ENCODE assay signal across 19 mouse cellular contexts in genomic region chr15:83221721-83222120, GRCm38 (mm10). TPM values are rescaled to one million over a fixed set of nuclear protein-coding genes. Genes with fewer than 3 reads are reported as not detected.
DNase-seq lines count a peak whose midpoint lies in the region; ATAC-seq and TF ChIP-seq lines count a peak whose summit lies in the region.
"Had no signal": no experiment of that assay in that cellular context is flagged by ENCODE, and none has a peak within 500 bp of the region (broad histone marks: within the 10 kb centered on the region; RNA-seq: fewer than 3 reads in every experiment).

No protein-coding gene starts in this region.

- peaks cover 2% of the 10 kb centered on the region; the same call in 1 of the 2 replicates for H3K36me3 ChIP-seq in heart, adult 2 months (ENCODE audit: control insufficient read depth, insufficient read depth, low read length)
- H3K36me3 ChIP-seq in heart, embryonic 11.5 days (ENCODE audit: control insufficient read depth, insufficient read depth, low read length): no peaks in the 10 kb centered on the region
- H3K36me3 ChIP-seq in stomach, embryonic 15.5 days: no peaks in the 10 kb centered on the region
- H3K36me3 ChIP-seq in thymus, adult 2 months (ENCODE audit: control insufficient read depth, insufficient read depth, low read length): no peaks in the 10 kb centered on the region
- H3K36me3 ChIP-seq: G1E; liver, embryonic 13.5 days; midbrain, embryonic 15.5 days had no signal

- WGBS in heart, adult 2 months: 69% methylated on average over 4 of the region's 4 CpGs
- 78% methylated on average over 4 of the region's 4 CpGs for WGBS in heart, embryonic 11.5 days (ENCODE audit: insufficient replicate concordance)
- WGBS in lung, adult 2 months: 77% methylated on average over 4 of the region's 4 CpGs
- 68% methylated on average over 4 of the region's 4 CpGs for WGBS in stomach, embryonic 15.5 days
- WGBS in thymus, adult 2 months: 54% methylated on average over 4 of the region's 4 CpGs

- no peak for ATAC-seq in heart, embryonic 11.5 days (replicated peaks; ENCODE audit: insufficient number of reproducible peaks, low FRiP score, low TSS enrichment)
- no peak for ATAC-seq in stomach, embryonic 15.5 days (ENCODE audit: insufficient read depth, low FRiP score, low read depth)
- ATAC-seq: forebrain, embryonic 16.5 days; midbrain, embryonic 15.5 days had no signal

- no peak for TF ChIP-seq EP300 in heart, adult 2 months (IDR thresholded peaks at IDR 0.05; ENCODE audit: insufficient read depth, low read depth, low read length)

- DNase-seq in heart, adult 2 months: peak in 1 of 2 experiments; percentile 21
- peak; percentile 26 for DNase-seq in lung, postnatal 36 days
- DNase-seq in lung, adult 2 months: no peak
- DNase-seq in thymus, adult 2 months: no peak
- DNase-seq: adrenal gland, adult 8-10 months; cerebellum, postnatal 10 days; kidney, postnatal 14 days; layer of hippocampus, postnatal 36 days; liver, embryonic 13.5 days; right cerebral cortex, postnatal 14 days; thymus, postnatal 14 days had no signal

- TF ChIP-seq CTCF in heart, adult 2 months (IDR thresholded peaks at IDR 0.05): no peak
- TF ChIP-seq CTCF in lung, adult 2 months (IDR thresholded peaks at IDR 0.05; ENCODE audit: insufficient read depth, low read length): no peak
- TF ChIP-seq CTCF in thymus, adult 2 months (IDR thresholded peaks at IDR 0.05; ENCODE audit: borderline replicate concordance, control insufficient read depth, extremely low read depth, insufficient read depth, low read length, poor library complexity): no peak

- no peak overlapping the region for H3K9ac ChIP-seq in heart, adult 2 months (ENCODE audit: low read depth, low read length)
- no peak overlapping the region for H3K9ac ChIP-seq in heart, embryonic 11.5 days (ENCODE audit: low read depth, low read length)
- H3K9ac ChIP-seq in stomach, embryonic 15.5 days: no peak overlapping the region
- H3K9ac ChIP-seq: liver, embryonic 13.5 days; midbrain, embryonic 15.5 days had no signal

- intact Hi-C loops in heart, adult 2 months (cut with DNase I): no loop called here

- no peaks in the 10 kb centered on the region for H3K9me3 ChIP-seq in heart, embryonic 11.5 days (replicated peaks; ENCODE audit: control insufficient read depth, low read length)
- no peaks in the 10 kb centered on the region for H3K9me3 ChIP-seq in stomach, embryonic 15.5 days
- H3K9me3 ChIP-seq: G1E; liver, embryonic 13.5 days; midbrain, embryonic 15.5 days had no signal

- H3K4me1 ChIP-seq in heart, adult 2 months (ENCODE audit: control insufficient read depth, insufficient read depth, low read length): peaks cover 22% of the 10 kb centered on the region
- H3K4me1 ChIP-seq in heart, embryonic 11.5 days (ENCODE audit: control insufficient read depth, insufficient read depth, low read length): peaks cover 14% of the 10 kb centered on the region
- H3K4me1 ChIP-seq in lung, adult 2 months (ENCODE audit: control insufficient read depth, insufficient read depth, low read length): peaks cover 21% of the 10 kb centered on the region
- peaks cover 20% of the 10 kb centered on the region for H3K4me1 ChIP-seq in brown adipose tissue, adult 24 weeks (ENCODE audit: control insufficient read depth, insufficient read depth, insufficient read length, low read length)
- peaks cover 30% of the 10 kb centered on the region for H3K4me1 ChIP-seq in stomach, embryonic 15.5 days
- no peaks in the 10 kb centered on the region for H3K4me1 ChIP-seq in thymus, adult 2 months (replicated peaks; ENCODE audit: control insufficient read depth, insufficient read depth, low read length)

- H3K4me2 ChIP-seq in heart, embryonic 11.5 days: no peak overlapping the region
- H3K4me2 ChIP-seq in stomach, embryonic 15.5 days: no peak overlapping the region
- H3K4me2 ChIP-seq: liver, embryonic 13.5 days; midbrain, embryonic 15.5 days had no signal

- H3K27me3 ChIP-seq in heart, adult 2 months (ENCODE audit: control insufficient read depth, insufficient read depth, low read length): no peaks in the 10 kb centered on the region
- no peaks in the 10 kb centered on the region for H3K27me3 ChIP-seq in heart, embryonic 11.5 days (ENCODE audit: control insufficient read depth, insufficient read depth, low read length)
- H3K27me3 ChIP-seq in stomach, embryonic 15.5 days (replicated peaks): no peaks in the 10 kb centered on the region
- H3K27me3 ChIP-seq in thymus, adult 2 months (ENCODE audit: control insufficient read depth, insufficient read depth, low read length): no peaks in the 10 kb centered on the region
- H3K27me3 ChIP-seq: liver, embryonic 13.5 days; midbrain, embryonic 15.5 days had no signal

- TF ChIP-seq POLR2A in heart, adult 2 months (IDR thresholded peaks at IDR 0.05; ENCODE audit: insufficient read depth, low read depth, low read length): no peak
- no peak for TF ChIP-seq POLR2A in lung, adult 2 months (IDR thresholded peaks at IDR 0.05; ENCODE audit: borderline replicate concordance, extremely low read depth, low read depth, low read length)
- TF ChIP-seq POLR2A in thymus, adult 2 months (IDR thresholded peaks at IDR 0.05; ENCODE audit: control insufficient read depth, extremely low read depth, insufficient read depth, low read length, poor library complexity): no peak

- H3K79me2 ChIP-seq in heart, adult 2 months (replicated peaks; ENCODE audit: control insufficient read depth, insufficient read depth, low read length): no peaks in the 10 kb centered on the region

- H3K4me3 ChIP-seq in heart, adult 2 months: no peak overlapping the region
- no peak overlapping the region for H3K4me3 ChIP-seq in heart, embryonic 11.5 days (ENCODE audit: low read depth, low read length)
- H3K4me3 ChIP-seq in lung, adult 2 months (replicated peaks; ENCODE audit: extremely low read depth, low read depth, low read length): no peak overlapping the region
- H3K4me3 ChIP-seq in brown adipose tissue, adult 24 weeks (ENCODE audit: insufficient read depth, low read depth, low read length): no peak overlapping the region
- no peak overlapping the region for H3K4me3 ChIP-seq in stomach, embryonic 15.5 days (replicated peaks)
- no peak overlapping the region for H3K4me3 ChIP-seq in thymus, adult 2 months (ENCODE audit: control insufficient read depth, insufficient read depth, low read length)
- H3K4me3 ChIP-seq: erythroblast, embryonic 14.5 days; liver, embryonic 13.5 days; midbrain, embryonic 15.5 days had no signal

- peak overlapping the region; percentile 40 for H3K27ac ChIP-seq in heart, adult 2 months
- H3K27ac ChIP-seq in heart, embryonic 11.5 days (ENCODE audit: low read depth, low read length): no peak overlapping the region
- H3K27ac ChIP-seq in brown adipose tissue, adult 24 weeks (replicated peaks; ENCODE audit: low read depth, low read length): peak overlapping the region; percentile 29; the same call in 1 of the 2 replicates
- peak overlapping the region; percentile 94; the same call in 1 of the 2 replicates for H3K27ac ChIP-seq in stomach, embryonic 15.5 days
- H3K27ac ChIP-seq in thymus, adult 2 months (ENCODE audit: control insufficient read depth, insufficient read depth, low read length): no peak overlapping the region
- H3K27ac ChIP-seq: liver, embryonic 13.5 days; midbrain, embryonic 15.5 days had no signal

RNA-seq across cellular contexts. Expression of gene A4galt, which starts 29.9 kb away (rescaled TPM):
- total RNA-seq in heart, adult 2 months (2021): 1 to 10 TPM; 5.2 to 6.3 TPM
- polyA plus RNA-seq in heart, adult 2 months (2012; rRNA removed): 9.7 and 14.9 TPM in 2 replicates
- 0.17 and 0.55 TPM in 2 replicates for polyA plus RNA-seq in heart, embryonic 11.5 days (2014; fragmentation: Nextera tagmentation; extraction: Ambion mirVana)
- 42.6 and 74.6 TPM in 2 replicates for polyA plus RNA-seq in lung, adult 2 months (2012; rRNA removed)
- 2.9 TPM in 2 replicates for polyA plus RNA-seq in brown adipose tissue, adult 24 weeks (2012; ENCODE audit: insufficient read depth, insufficient read length, missing spikeins)
- 9.2 and 9.4 TPM in 2 replicates for polyA plus RNA-seq in stomach, embryonic 15.5 days (2015; fragmentation: Nextera tagmentation; extraction: Ambion mirVana)
- 5.4 and 6.4 TPM in 2 replicates for polyA plus RNA-seq in thymus, adult 2 months (2012; rRNA removed)
- total RNA-seq: hematopoietic stem cell, adult 5-6 weeks had no signal
- polyA plus RNA-seq: erythroblast, embryonic 14.5 days; G1E had no signal

RNA-seq across cellular contexts. Expression of gene Cyb5r3, which starts 49.3 kb away (rescaled TPM):
- 10 to 100 TPM; 75.6 to 87.2 TPM for total RNA-seq in heart, adult 2 months (2021)
- 97.7 and 103 TPM in 2 replicates for polyA plus RNA-seq in heart, adult 2 months (2012; rRNA removed)
- 154 and 162 TPM in 2 replicates for polyA plus RNA-seq in heart, embryonic 11.5 days (2014; fragmentation: Nextera tagmentation; extraction: Ambion mirVana)
- polyA plus RNA-seq in lung, adult 2 months (2012; rRNA removed): 438 and 440 TPM in 2 replicates
- 84.4 and 166 TPM in 2 replicates for polyA plus RNA-seq in brown adipose tissue, adult 24 weeks (2012; ENCODE audit: insufficient read depth, insufficient read length, missing spikeins)
- polyA plus RNA-seq in stomach, embryonic 15.5 days (2015; fragmentation: Nextera tagmentation; extraction: Ambion mirVana): 182 and 210 TPM in 2 replicates
- 60.5 and 61.7 TPM in 2 replicates for polyA plus RNA-seq in thymus, adult 2 months (2012; rRNA removed)

Comparison
In these comparisons a context has a peak if more than half of its experiments do, and no peak if none do; other contexts are left out.
1. H3K27ac ChIP-seq: peak in heart, adult 2 months (single experiment), brown adipose tissue, adult 24 weeks (single experiment) and stomach, embryonic 15.5 days (single experiment); none in heart, embryonic 11.5 days (single experiment) and thymus, adult 2 months (single experiment).